Mouse (Mus musculus): ENCODE measurements around the gene Dnaaf2. TPM values are rescaled to one million over a fixed set of nuclear protein-coding genes. Genes with fewer than 3 reads are reported as not detected.

The Dnaaf2 gene
- polyA plus RNA-seq (2012; rRNA removed), result 4.0 and 5.0 TPM in 2 replicates

DNA sequence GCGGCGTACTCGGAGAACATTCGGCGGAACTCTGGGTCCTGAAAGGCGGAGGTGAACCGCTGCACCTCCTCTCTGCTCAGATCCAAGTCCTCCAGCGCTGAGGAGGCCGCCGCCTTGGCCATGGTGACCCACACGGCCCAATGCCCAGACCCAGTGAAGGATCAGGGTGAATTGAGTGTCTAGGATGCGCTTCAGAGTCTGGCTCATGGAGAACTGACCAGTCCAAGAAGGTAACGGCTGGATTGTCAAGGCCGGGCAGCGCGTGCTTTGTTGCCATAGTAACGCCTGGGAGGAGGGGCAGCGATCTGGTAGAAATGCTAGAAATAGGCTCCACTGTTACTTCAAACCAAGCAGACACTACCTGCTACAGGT is at the start of gene Dnaaf2:
Gene Dnaaf2 (minus strand): TSS at position 266 of the 372 bp plus-strand sequence.
- DNase-seq, result no peak
- Histone ChIP-seq H3K4me3 (replicated peaks; ENCODE audit: extremely low read depth, low read depth, low read length) (peak within 1 kb of the TSS; percentile 86), H3K4me1 (ENCODE audit: control insufficient read depth, insufficient read depth, low read length) (peaks cover 3% of the 10 kb centered on the region)
- WGBS, result 1% methylated on average over 18 of the region's 18 CpGs
- TF ChIP-seq CTCF (IDR thresholded peaks at IDR 0.05; ENCODE audit: insufficient read depth, low read length) (no peak), POLR2A (IDR thresholded peaks at IDR 0.05; ENCODE audit: borderline replicate concordance, extremely low read depth, low read depth, low read length) (no peak)

DNA sequence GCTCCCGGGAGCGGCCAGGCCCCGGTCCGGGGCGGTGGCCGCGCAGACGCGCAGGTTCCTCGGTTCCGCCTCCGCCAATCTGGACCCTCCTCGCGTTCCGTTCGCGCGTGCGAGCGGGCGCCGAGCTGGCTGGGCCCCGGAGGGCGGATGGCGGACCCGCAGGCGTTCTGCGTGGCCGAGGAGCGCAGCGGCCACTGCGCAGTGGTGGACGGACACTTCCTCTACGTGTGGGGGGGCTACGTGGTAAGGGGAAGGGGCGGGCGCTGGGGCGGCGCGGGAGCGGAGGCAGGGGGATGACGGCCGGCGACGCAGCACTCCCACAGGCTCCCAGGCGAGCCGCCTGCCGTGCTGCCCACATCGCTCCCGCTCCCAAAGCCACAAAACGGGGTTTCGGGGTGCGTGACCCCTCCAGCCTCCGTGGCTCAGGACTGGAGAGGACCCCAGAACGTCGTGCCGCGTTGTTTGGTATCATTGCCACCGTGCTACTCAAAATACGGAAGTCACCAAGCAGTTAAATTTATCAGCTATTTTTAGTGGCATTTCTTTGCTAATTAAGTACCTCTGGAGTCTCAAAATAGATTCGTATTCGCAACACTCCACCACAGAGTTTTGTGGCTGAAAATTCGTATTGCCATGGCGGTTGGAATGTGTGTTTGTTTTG is 43.7 kb upstream of the Dnaaf2 start:
- H3K4me3 ChIP-seq (replicated peaks; ENCODE audit: extremely low read depth, low read depth, low read length), result peak overlapping the region; percentile 98
- TF ChIP-seq POLR2A (IDR thresholded peaks at IDR 0.05; ENCODE audit: borderline replicate concordance, extremely low read depth, low read depth, low read length) (peak; percentile 63; the same call in 1 of the 2 replicates), CTCF (IDR thresholded peaks at IDR 0.05; ENCODE audit: insufficient read depth, low read length) (no peak)
- WGBS, result under 1% methylated on average over 62 of the region's 64 CpGs
- DNase-seq, result peak; percentile 70
- H3K4me1 ChIP-seq (ENCODE audit: control insufficient read depth, insufficient read depth, low read length), result peaks cover 4% of the 10 kb centered on the region; the same call in 1 of the 2 replicates

DNA sequence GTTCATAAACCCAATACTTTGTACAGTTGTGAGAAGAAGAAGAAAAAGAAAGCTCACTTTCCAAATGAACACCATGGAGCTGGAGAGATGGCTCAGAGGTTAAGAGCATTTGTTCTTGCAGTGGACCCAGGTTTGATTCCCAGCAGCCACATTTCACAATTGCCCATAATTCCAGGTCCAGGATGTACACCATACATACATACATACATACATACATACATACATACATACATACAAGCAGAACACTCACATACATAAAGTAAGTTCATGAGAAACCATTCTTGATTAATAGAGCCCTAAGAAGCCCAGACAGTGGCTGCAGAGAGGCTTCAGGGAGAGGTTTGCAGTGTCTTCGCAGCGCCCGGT is 43.2 kb upstream of the Dnaaf2 start:
- no peak for TF ChIP-seq CTCF (IDR thresholded peaks at IDR 0.05; ENCODE audit: insufficient read depth, low read length)
- TF ChIP-seq POLR2A (IDR thresholded peaks at IDR 0.05; ENCODE audit: borderline replicate concordance, extremely low read depth, low read depth, low read length), result no peak
- WGBS, result 1% methylated on average over 3 of the region's 3 CpGs
- DNase-seq, result no peak

DNA sequence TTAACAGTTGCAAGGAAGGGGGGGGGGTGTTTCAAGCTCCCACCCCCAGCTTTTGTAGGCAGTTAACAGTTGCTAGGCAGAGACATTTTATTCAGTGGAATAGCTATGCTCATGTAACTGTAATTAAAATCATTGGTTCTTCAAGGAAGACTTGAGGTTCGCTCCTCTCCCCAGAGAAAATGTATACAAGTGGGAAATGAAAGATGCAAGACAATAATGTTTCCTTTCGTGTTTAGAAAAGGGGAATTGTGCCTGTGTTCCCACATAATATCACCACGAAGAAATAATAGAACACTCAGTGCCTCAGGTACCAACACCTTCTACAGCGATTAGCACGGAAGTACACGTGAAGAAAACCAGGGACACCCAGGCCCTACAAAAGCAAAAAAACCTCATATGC is 42.6 kb upstream of the Dnaaf2 start, which contains the start of gene Klhdc1:
Gene Klhdc1 (plus strand): TSS at position 301 of the 400 bp plus-strand sequence.
- Histone ChIP-seq H3K4me1 (ENCODE audit: control insufficient read depth, insufficient read depth, low read length) (peaks cover 4% of the 10 kb centered on the region; the same call in 1 of the 2 replicates), H3K4me3 (replicated peaks; ENCODE audit: extremely low read depth, low read depth, low read length) (peak within 1 kb of the TSS; percentile 98)
- TF ChIP-seq CTCF (IDR thresholded peaks at IDR 0.05; ENCODE audit: insufficient read depth, low read length) (no peak), POLR2A (IDR thresholded peaks at IDR 0.05; ENCODE audit: borderline replicate concordance, extremely low read depth, low read depth, low read length) (no peak)
- WGBS, result 68% methylated on average over 6 of the region's 6 CpGs
- DNase-seq, result no peak

More for the DNA sequence above, 43.2 kb upstream of the Dnaaf2 start:
- peak overlapping the region; percentile 98 for H3K4me3 ChIP-seq (replicated peaks; ENCODE audit: extremely low read depth, low read depth, low read length)
- H3K4me1 ChIP-seq (ENCODE audit: control insufficient read depth, insufficient read depth, low read length), result peaks cover 4% of the 10 kb centered on the region; the same call in 1 of the 2 replicates

DNA sequence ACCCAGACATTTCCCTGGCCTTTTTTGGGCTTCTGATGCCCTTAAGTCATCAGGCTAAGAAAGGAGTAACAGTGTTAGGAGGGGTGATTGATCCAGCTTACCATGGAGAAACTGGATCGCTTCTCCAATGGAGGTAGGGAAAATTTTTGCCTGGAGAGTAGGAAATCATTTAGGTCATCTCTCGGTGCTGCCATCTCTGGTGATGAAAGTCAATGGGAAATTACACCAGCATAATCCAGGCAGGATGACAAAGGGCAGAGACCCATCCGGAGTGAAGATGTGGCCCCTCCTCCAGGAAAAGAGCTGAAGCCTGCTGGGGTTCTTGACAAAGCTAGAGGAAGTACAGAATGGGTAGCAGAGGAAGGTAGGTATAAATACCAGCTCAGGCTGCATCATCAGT is 40.1 kb upstream of the Dnaaf2 start:
- no peak for DNase-seq
- no peak overlapping the region for H3K4me3 ChIP-seq (replicated peaks; ENCODE audit: extremely low read depth, low read depth, low read length)
- WGBS, result 22% methylated on average over 3 of the region's 3 CpGs

DNA sequence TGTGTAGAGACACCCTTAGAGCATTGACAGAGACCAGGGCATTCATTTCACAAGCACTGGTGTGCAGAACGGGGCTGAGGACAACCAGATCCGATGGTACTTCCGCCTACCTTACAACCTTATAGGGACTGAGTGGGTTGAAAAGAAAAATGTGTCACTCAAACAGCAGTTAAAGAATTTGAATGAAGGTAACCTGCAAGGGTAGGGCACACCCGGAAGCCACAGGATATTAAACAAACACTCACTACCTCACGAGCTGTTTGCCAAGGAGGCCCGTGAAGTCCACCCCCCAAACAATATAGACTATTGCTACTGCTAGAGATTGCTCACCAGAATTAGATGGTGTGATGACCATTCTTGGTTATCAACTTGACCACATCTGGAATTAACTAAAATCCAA is 37.6 kb upstream of the Dnaaf2 start:
- Histone ChIP-seq H3K4me1 (ENCODE audit: control insufficient read depth, insufficient read depth, low read length) (no peaks in the 10 kb centered on the region), H3K4me3 (replicated peaks; ENCODE audit: extremely low read depth, low read depth, low read length) (no peak overlapping the region)
- no peak for DNase-seq
- TF ChIP-seq CTCF (IDR thresholded peaks at IDR 0.05; ENCODE audit: insufficient read depth, low read length) (no peak), POLR2A (IDR thresholded peaks at IDR 0.05; ENCODE audit: borderline replicate concordance, extremely low read depth, low read depth, low read length) (no peak)
- WGBS, result 63% methylated on average over 6 of the region's 6 CpGs

More for the DNA sequence above, 40.1 kb upstream of the Dnaaf2 start:
- peaks cover 4% of the 10 kb centered on the region; the same call in 1 of the 2 replicates for H3K4me1 ChIP-seq (ENCODE audit: control insufficient read depth, insufficient read depth, low read length)
- TF ChIP-seq CTCF (IDR thresholded peaks at IDR 0.05; ENCODE audit: insufficient read depth, low read length) (no peak), POLR2A (IDR thresholded peaks at IDR 0.05; ENCODE audit: borderline replicate concordance, extremely low read depth, low read depth, low read length) (no peak)

DNA sequence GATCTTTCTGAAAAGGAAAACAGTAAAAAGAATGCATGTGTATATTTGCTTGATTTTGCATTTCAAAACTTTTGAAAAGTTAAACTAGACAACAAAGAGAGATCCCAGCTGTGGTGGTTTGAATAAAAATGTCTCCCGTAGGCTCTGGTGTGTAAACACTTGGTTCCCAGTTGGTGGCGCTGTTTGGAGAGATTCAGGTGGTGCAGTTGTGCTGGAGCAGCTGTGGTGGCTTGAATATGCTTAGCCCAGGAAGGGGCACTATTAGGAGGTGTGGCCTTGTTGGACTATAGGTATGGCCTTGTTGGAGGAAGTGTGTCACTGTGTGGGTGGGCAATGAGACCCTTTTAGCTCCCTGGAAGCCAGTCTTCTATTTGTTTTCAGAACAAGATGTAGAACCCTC is 31.0 kb upstream of the Dnaaf2 start:
- no peak for TF ChIP-seq CTCF (IDR thresholded peaks at IDR 0.05; ENCODE audit: insufficient read depth, low read length)
- no peak for TF ChIP-seq POLR2A (IDR thresholded peaks at IDR 0.05; ENCODE audit: borderline replicate concordance, extremely low read depth, low read depth, low read length)
- Histone ChIP-seq H3K4me3 (replicated peaks; ENCODE audit: extremely low read depth, low read depth, low read length) (no peak overlapping the region), H3K4me1 (ENCODE audit: control insufficient read depth, insufficient read depth, low read length) (no peaks in the 10 kb centered on the region; the same call in 1 of the 2 replicates)
- WGBS, result 71% methylated on average over 2 of the region's 2 CpGs
- DNase-seq, result no peak

DNA sequence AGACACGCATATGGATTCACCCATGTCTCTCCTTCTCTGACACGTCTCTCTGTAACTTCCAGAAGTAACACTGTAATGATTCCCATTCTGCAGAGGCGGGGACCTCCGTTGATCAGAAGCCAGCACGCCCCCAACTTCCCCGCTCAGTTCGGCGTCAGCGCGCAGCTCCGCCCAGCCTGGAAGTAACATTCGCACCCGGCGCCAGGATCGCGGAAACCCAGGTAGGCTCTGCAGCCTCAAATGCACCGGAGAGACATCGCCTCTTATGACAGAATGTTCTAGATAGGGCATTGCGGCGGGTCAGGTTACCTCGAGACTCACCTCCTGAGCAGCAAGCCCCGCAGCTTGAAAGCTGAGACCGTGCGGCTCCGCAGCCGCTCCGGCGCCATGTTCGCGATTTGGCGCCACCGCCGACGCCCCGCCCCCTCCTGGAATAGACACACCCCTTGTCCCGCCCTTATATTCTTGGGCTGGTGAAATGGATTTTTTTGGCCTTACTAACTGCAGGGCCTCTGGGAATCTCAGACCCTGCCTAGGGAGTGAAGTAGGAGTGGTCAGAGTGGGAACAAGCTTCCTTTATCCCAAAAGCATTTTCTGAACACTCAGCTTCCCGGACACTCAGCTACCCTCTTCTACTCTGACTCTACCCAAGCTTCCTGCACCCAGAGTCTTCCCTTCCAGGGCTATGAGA is 29.7 kb upstream of the Dnaaf2 start, which contains the start of gene Pole2:
Gene Pole2 (minus strand): TSS at position 420 of the 691 bp plus-strand sequence.
- H3K4me1 ChIP-seq (ENCODE audit: control insufficient read depth, insufficient read depth, low read length), result no peaks in the 10 kb centered on the region; the same call in 1 of the 2 replicates
- under 1% methylated on average over 37 of the region's 37 CpGs for WGBS
- peak; percentile 91 for DNase-seq
- peak within 1 kb of the TSS; percentile 71 for H3K4me3 ChIP-seq (replicated peaks; ENCODE audit: extremely low read depth, low read depth, low read length)
- TF ChIP-seq POLR2A (IDR thresholded peaks at IDR 0.05; ENCODE audit: borderline replicate concordance, extremely low read depth, low read depth, low read length) (no peak), CTCF (IDR thresholded peaks at IDR 0.05; ENCODE audit: insufficient read depth, low read length) (no peak)

DNA sequence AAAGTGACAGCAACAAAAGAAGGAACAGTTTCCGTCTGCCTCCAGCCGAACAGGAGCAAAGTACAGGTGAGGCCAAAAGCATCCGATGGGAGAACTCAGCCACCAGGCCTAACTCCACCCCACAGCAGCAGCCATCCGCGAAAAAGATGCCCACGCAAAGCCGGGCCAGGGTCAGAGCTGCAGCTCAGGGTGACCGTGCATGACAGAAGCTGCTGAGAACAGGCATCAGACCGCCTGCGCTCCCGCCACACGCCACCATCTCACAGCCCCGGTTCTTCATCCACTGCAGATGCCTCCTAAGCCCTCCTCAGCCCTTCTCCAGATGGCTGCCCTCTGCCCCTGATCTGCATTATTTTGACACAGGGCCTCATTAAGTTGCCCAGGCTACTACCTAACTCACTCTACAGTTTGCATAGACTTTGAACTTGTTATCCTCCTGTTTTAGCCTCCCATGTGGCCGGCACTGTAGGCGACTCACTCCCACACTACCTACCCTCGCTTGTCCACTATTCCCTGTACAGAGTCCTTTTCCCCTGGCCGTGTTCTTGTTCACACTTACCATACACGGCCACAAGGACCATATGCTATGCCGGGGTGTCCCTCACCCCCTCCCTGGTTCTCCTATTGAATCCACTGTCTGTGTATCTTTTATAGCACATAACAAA is 22.5 kb upstream of the Dnaaf2 start:
- TF ChIP-seq POLR2A (IDR thresholded peaks at IDR 0.05; ENCODE audit: borderline replicate concordance, extremely low read depth, low read depth, low read length), result no peak
- no peak for TF ChIP-seq CTCF (IDR thresholded peaks at IDR 0.05; ENCODE audit: insufficient read depth, low read length)
- no peak overlapping the region for H3K4me3 ChIP-seq (replicated peaks; ENCODE audit: extremely low read depth, low read depth, low read length)
- DNase-seq, result no peak
- H3K4me1 ChIP-seq (ENCODE audit: control insufficient read depth, insufficient read depth, low read length), result no peaks in the 10 kb centered on the region
- 91% methylated on average over 19 of the region's 19 CpGs for WGBS

Data from lung, adult 2 months (tissue).